Mouse (Mus musculus): ENCODE data around the gene Tomm70a. TPM values are rescaled to one million over a fixed set of nuclear protein-coding genes. Genes with fewer than 3 reads are reported as not detected.

Tomm70a gene
- polyA plus RNA-seq, 2 experiments = 15.9 to 28.2 TPM

- no peak overlapping the region for H3K27ac ChIP-seq
- no peak overlapping the region for H3K9ac ChIP-seq (replicated peaks)
- no peaks in the 10 kb centered on the region for H3K27me3 ChIP-seq (ENCODE audit: control insufficient read depth, insufficient read depth, low read length)
- no peaks in the 10 kb centered on the region for H3K36me3 ChIP-seq (replicated peaks; ENCODE audit: control insufficient read depth, insufficient read depth, low read depth)
- ATAC-seq (ENCODE audit: insufficient read depth) (no peak), DNase-seq (ENCODE audit: low read depth in 3 of 3, low spot score in 3 of 3) (no peak)
- H3K4me3 ChIP-seq (ENCODE audit: insufficient read depth in 1 of 2, low read depth in 2 of 2, low read length in 2 of 2) = no peak overlapping the region
- 0 out of 4 replicates have a peak, but pooled peaks cover 0 to 2% of the 10 kb centered on the region in 2 experiments for H3K4me1 ChIP-seq (replicated peaks; ENCODE audit: control insufficient read depth in 2 of 2, insufficient read depth in 2 of 2, low read length in 1 of 2)
- no peaks in the 10 kb centered on the region for H3K9me3 ChIP-seq (ENCODE audit: control insufficient read depth, low read length)
- no peak for TF ChIP-seq CTCF (IDR thresholded peaks at IDR 0.05; ENCODE audit: low read depth)
- TF ChIP-seq EP300 (IDR thresholded peaks at IDR 0.05; ENCODE audit: low read depth) = no peak
- H3K4me2 ChIP-seq (ENCODE audit: low read depth) = no peak overlapping the region
- WGBS (ENCODE audit: insufficient replicate concordance) = 73% methylated on average over 2 of the region's 2 CpGs
Measured at GRCm38 (mm10) chr16:57175751-57176150, 54.2 kb downstream of the Tomm70a start.

GRCm38 (mm10) chr16:57176276-57176675 is 54.8 kb downstream of the Tomm70a start:
- DNase-seq (ENCODE audit: low read depth in 3 of 3, low spot score in 3 of 3) (no peak), ATAC-seq (ENCODE audit: insufficient read depth) (no peak)
- no peak for TF ChIP-seq EP300 (IDR thresholded peaks at IDR 0.05; ENCODE audit: low read depth)
- no peak for TF ChIP-seq CTCF (IDR thresholded peaks at IDR 0.05; ENCODE audit: low read depth)
- Histone ChIP-seq H3K36me3 (replicated peaks; ENCODE audit: control insufficient read depth, insufficient read depth, low read depth) (no peaks in the 10 kb centered on the region), H3K4me2 (ENCODE audit: low read depth) (no peak overlapping the region), H3K27ac (no peak overlapping the region), H3K9me3 (ENCODE audit: control insufficient read depth, low read length) (no peaks in the 10 kb centered on the region), H3K4me1 (replicated peaks; ENCODE audit: control insufficient read depth in 2 of 2, insufficient read depth in 2 of 2, low read length in 1 of 2) (0 out of 4 replicates have a peak, but pooled peaks cover 0 to 2% of the 10 kb centered on the region in 2 experiments), H3K4me3 (ENCODE audit: insufficient read depth in 1 of 2, low read depth in 2 of 2, low read length in 2 of 2) (no peak overlapping the region), H3K9ac (replicated peaks) (no peak overlapping the region), H3K27me3 (ENCODE audit: control insufficient read depth, insufficient read depth, low read length) (no peaks in the 10 kb centered on the region)
- 61% methylated on average over 7 of the region's 7 CpGs for WGBS (ENCODE audit: insufficient replicate concordance)

GRCm38 (mm10) chr16:57177254-57177653 is 55.8 kb downstream of the Tomm70a start:
- Histone ChIP-seq H3K36me3 (replicated peaks; ENCODE audit: control insufficient read depth, insufficient read depth, low read depth) (no peaks in the 10 kb centered on the region; the same call in 1 of the 2 replicates), H3K4me3 (ENCODE audit: insufficient read depth in 1 of 2, low read depth in 2 of 2, low read length in 2 of 2) (no peak overlapping the region), H3K9me3 (ENCODE audit: control insufficient read depth, low read length) (no peaks in the 10 kb centered on the region), H3K4me2 (ENCODE audit: low read depth) (no peak overlapping the region), H3K27ac (no peak overlapping the region), H3K4me1 (replicated peaks; ENCODE audit: control insufficient read depth in 2 of 2, insufficient read depth in 2 of 2, low read length in 1 of 2) (0 out of 4 replicates have a peak, but pooled peaks cover 0 to 3% of the 10 kb centered on the region in 2 experiments), H3K27me3 (ENCODE audit: control insufficient read depth, insufficient read depth, low read length) (no peaks in the 10 kb centered on the region), H3K9ac (replicated peaks) (no peak overlapping the region)
- TF ChIP-seq EP300 (IDR thresholded peaks at IDR 0.05; ENCODE audit: low read depth) (no peak), CTCF (IDR thresholded peaks at IDR 0.05; ENCODE audit: low read depth) (peak; percentile 77)
- DNase-seq (ENCODE audit: low read depth in 3 of 3, low spot score in 3 of 3) = peak in 1 of 3 experiments; percentile 48
- 59% methylated on average over 2 of the region's 2 CpGs for WGBS (ENCODE audit: insufficient replicate concordance)
- ATAC-seq (ENCODE audit: insufficient read depth) = no peak

GRCm38 (mm10) chr16:57177664-57178063 is 56.2 kb downstream of the Tomm70a start:
- ATAC-seq (ENCODE audit: insufficient read depth) (no peak), DNase-seq (ENCODE audit: low read depth in 3 of 3, low spot score in 3 of 3) (no peak)
- 47% methylated on average over 10 of the region's 10 CpGs for WGBS (ENCODE audit: insufficient replicate concordance)
- Histone ChIP-seq H3K36me3 (replicated peaks; ENCODE audit: control insufficient read depth, insufficient read depth, low read depth) (no peaks in the 10 kb centered on the region; the same call in 1 of the 2 replicates), H3K4me1 (replicated peaks; ENCODE audit: control insufficient read depth in 2 of 2, insufficient read depth in 2 of 2, low read length in 1 of 2) (0 out of 4 replicates have a peak, but pooled peaks cover 0 to 3% of the 10 kb centered on the region in 2 experiments), H3K9ac (replicated peaks) (no peak overlapping the region), H3K9me3 (ENCODE audit: control insufficient read depth, low read length) (no peaks in the 10 kb centered on the region), H3K4me2 (ENCODE audit: low read depth) (no peak overlapping the region), H3K27ac (no peak overlapping the region), H3K27me3 (ENCODE audit: control insufficient read depth, insufficient read depth, low read length) (no peaks in the 10 kb centered on the region), H3K4me3 (ENCODE audit: insufficient read depth in 1 of 2, low read depth in 2 of 2, low read length in 2 of 2) (no peak overlapping the region)
- no peak for TF ChIP-seq CTCF (IDR thresholded peaks at IDR 0.05; ENCODE audit: low read depth)
- TF ChIP-seq EP300 (IDR thresholded peaks at IDR 0.05; ENCODE audit: low read depth) = no peak

- ATAC-seq (ENCODE audit: insufficient read depth) = no peak
- H3K27me3 ChIP-seq (ENCODE audit: control insufficient read depth, insufficient read depth, low read length) = no peaks in the 10 kb centered on the region
- TF ChIP-seq EP300 (IDR thresholded peaks at IDR 0.05; ENCODE audit: low read depth) = no peak
- TF ChIP-seq CTCF (IDR thresholded peaks at IDR 0.05; ENCODE audit: low read depth) = no peak
- 0 out of 4 replicates have a peak, but pooled peaks cover 0 to 3% of the 10 kb centered on the region in 2 experiments for H3K4me1 ChIP-seq (replicated peaks; ENCODE audit: control insufficient read depth in 2 of 2, insufficient read depth in 2 of 2, low read length in 1 of 2)
- H3K9me3 ChIP-seq (ENCODE audit: control insufficient read depth, low read length) = no peaks in the 10 kb centered on the region
- 75% methylated on average over 11 of the region's 11 CpGs for WGBS (ENCODE audit: insufficient replicate concordance)
- no peak overlapping the region for H3K4me3 ChIP-seq (ENCODE audit: insufficient read depth in 1 of 2, low read depth in 2 of 2, low read length in 2 of 2)
- no peak overlapping the region for H3K4me2 ChIP-seq (ENCODE audit: low read depth)
- H3K9ac ChIP-seq (replicated peaks) = no peak overlapping the region
- no peak overlapping the region for H3K27ac ChIP-seq
- no peaks in the 10 kb centered on the region; the same call in 1 of the 2 replicates for H3K36me3 ChIP-seq (replicated peaks; ENCODE audit: control insufficient read depth, insufficient read depth, low read depth)
- no peak for DNase-seq (ENCODE audit: low read depth in 3 of 3, low spot score in 3 of 3)
Measured at GRCm38 (mm10) chr16:57181180-57181579, 59.7 kb downstream of the Tomm70a start.
